Mouse (Mus musculus) forebrain, embryonic 12.5 days (tissue): ENCODE measurements around the gene Pla2g7. TPM values are rescaled to one million over a fixed set of nuclear protein-coding genes. Genes with fewer than 3 reads are reported as not detected.

Experiments
- ATAC-seq: fragments of 200-750 bp; cut with Nextera tagmentation; 2 replicates; pipeline ENCODE4 v1.8.0; 2017; ENCODE audit warnings: moderate TSS enrichment; ENCODE audit not compliant: low FRiP score
- H3K27ac ChIP-seq: fragments of 300-500 bp; sonication (generic); 2 replicates; pipeline ENCODE4 v1.5.1; 2016; ENCODE audit warnings: mild to moderate bottlenecking
- H3K27me3 ChIP-seq: fragments of 300-500 bp; sonication (generic); 2 replicates; pipeline ENCODE4 v1.6.1; 2016; ENCODE audit warnings: mild to moderate bottlenecking
- H3K36me3 ChIP-seq: fragments of 300-500 bp; sonication (generic); replicated peaks from 2 replicates; pipeline ENCODE4 v1.6.1; 2016; ENCODE audit warnings: mild to moderate bottlenecking
- H3K4me1 ChIP-seq: fragments of 300-500 bp; sonication (generic); 2 replicates; pipeline ENCODE4 v1.6.1; 2016
- H3K4me2 ChIP-seq: fragments of 300-500 bp; sonication (generic); 2 replicates; pipeline ENCODE4 v1.6.1; 2016; ENCODE audit warnings: mild to moderate bottlenecking, moderate library complexity
- H3K4me3 ChIP-seq: fragments of 300-500 bp; sonication (generic); replicated peaks from 2 replicates; pipeline ENCODE4 v1.5.1; 2016; ENCODE audit warnings: mild to moderate bottlenecking
- H3K9ac ChIP-seq: fragments of 300-500 bp; sonication (generic); 2 replicates; pipeline ENCODE4 v1.6.1; 2016; ENCODE audit warnings: mild to moderate bottlenecking
- H3K9me3 ChIP-seq: fragments of 300-500 bp; sonication (generic); 2 replicates; pipeline ENCODE4 v1.6.1; 2016
- WGBS: fragments of 180-500 bp; shearing (Covaris S2); methylation state at CpG from one replicate; pipeline ENCODE4 v1.1.7; 2016; 5-methylcytosine and 5-hydroxymethylcytosine counted together
- polyA plus RNA-seq: library from polyadenylated mRNA; unstranded; fragments of >200 nt; fragmentation: Nextera tagmentation; extraction: Ambion mirVana; gene quantifications from 2 replicates; pipeline ENCODE4 v1.2.1, GENCODE M21; 2016

Gene Pla2g7
- polyA plus RNA-seq, 1 experiment from 2014 or later = 3.4 TPM

- Histone ChIP-seq H3K27ac (no peak within 1 kb of the TSS), H3K36me3 (no peaks in the 10 kb centered on the region), H3K4me3 (peak within 1 kb of the TSS; percentile 46), H3K27me3 (peaks cover 51% of the 10 kb centered on the region), H3K4me2 (peak within 1 kb of the TSS; percentile 84), H3K9ac (peak within 1 kb of the TSS; percentile 42), H3K9me3 (no peaks in the 10 kb centered on the region), H3K4me1 (peaks cover 15% of the 10 kb centered on the region)
- WGBS = 2% methylated on average over 79 of the region's 83 CpGs
- peak; percentile 78 for ATAC-seq
Measured at GRCm38 (mm10) chr17:43629496-43630426, 61.9 kb downstream of the Pla2g7 start, which contains the start of gene Tdrd6. Gene Tdrd6 (minus strand): TSS chr17:43630299.

GRCm38 (mm10) chr17:43630427-43630760, 62.5 kb downstream of the Pla2g7 start:
- Histone ChIP-seq H3K4me2 (peak overlapping the region; percentile 84), H3K36me3 (no peaks in the 10 kb centered on the region), H3K4me3 (peak overlapping the region; percentile 46), H3K27ac (no peak overlapping the region), H3K4me1 (peaks cover 15% of the 10 kb centered on the region), H3K9ac (peak overlapping the region; percentile 42; the same call in 1 of the 2 replicates), H3K27me3 (peaks cover 51% of the 10 kb centered on the region), H3K9me3 (no peaks in the 10 kb centered on the region)
- no peak; the same call in 1 of the 2 replicates for ATAC-seq
- WGBS = 49% methylated on average over 13 of the region's 13 CpGs

- no peaks in the 10 kb centered on the region for H3K9me3 ChIP-seq
- peaks cover 4% of the 10 kb centered on the region; the same call in 1 of the 2 replicates for H3K4me1 ChIP-seq
- no peak overlapping the region for H3K27ac ChIP-seq
- H3K9ac ChIP-seq = no peak overlapping the region
- no peaks in the 10 kb centered on the region for H3K27me3 ChIP-seq
- H3K4me3 ChIP-seq = no peak overlapping the region
- 96% methylated on average over 4 of the region's 4 CpGs for WGBS
- H3K4me2 ChIP-seq = no peak overlapping the region
- peaks cover 19% of the 10 kb centered on the region for H3K36me3 ChIP-seq
- ATAC-seq = no peak
Measured at GRCm38 (mm10) chr17:43637146-43637545, 69.2 kb downstream of the Pla2g7 start.

- no peak overlapping the region for H3K9ac ChIP-seq
- H3K4me1 ChIP-seq = peaks cover 4% of the 10 kb centered on the region; the same call in 1 of the 2 replicates
- H3K9me3 ChIP-seq = no peaks in the 10 kb centered on the region
- no peak overlapping the region for H3K27ac ChIP-seq
- no peak for ATAC-seq
- H3K4me2 ChIP-seq = no peak overlapping the region
- no peaks in the 10 kb centered on the region for H3K27me3 ChIP-seq
- H3K4me3 ChIP-seq = no peak overlapping the region
- WGBS = 86% methylated on average over 1 of the region's 1 CpGs
- peaks cover 49% of the 10 kb centered on the region for H3K36me3 ChIP-seq
Measured at GRCm38 (mm10) chr17:43640825-43641224, 72.9 kb downstream of the Pla2g7 start.

- peaks cover 61% of the 10 kb centered on the region for H3K36me3 ChIP-seq
- no peak for ATAC-seq
Measured at GRCm38 (mm10) chr17:43643191-43643590, 75.3 kb downstream of the Pla2g7 start.

GRCm38 (mm10) chr17:43644375-43644774, 76.5 kb downstream of the Pla2g7 start:
- WGBS = 80% methylated on average over 7 of the region's 7 CpGs
- H3K27me3 ChIP-seq = no peaks in the 10 kb centered on the region
- peaks cover 68% of the 10 kb centered on the region for H3K36me3 ChIP-seq

More at GRCm38 (mm10) chr17:43643191-43643590, 75.3 kb downstream of the Pla2g7 start:
- H3K9ac ChIP-seq = no peak overlapping the region
- no peaks in the 10 kb centered on the region for H3K9me3 ChIP-seq
- H3K4me3 ChIP-seq = no peak overlapping the region
- H3K27me3 ChIP-seq = no peaks in the 10 kb centered on the region
- no peak overlapping the region for H3K4me2 ChIP-seq
- H3K27ac ChIP-seq = no peak overlapping the region
- 89% methylated on average over 7 of the region's 7 CpGs for WGBS
- H3K4me1 ChIP-seq = peaks cover 6% of the 10 kb centered on the region

GRCm38 (mm10) chr17:43645136-43645535, 77.2 kb downstream of the Pla2g7 start:
- peaks cover 75% of the 10 kb centered on the region for H3K36me3 ChIP-seq
- H3K27me3 ChIP-seq = no peaks in the 10 kb centered on the region
- no peaks in the 10 kb centered on the region for H3K9me3 ChIP-seq
- H3K4me2 ChIP-seq = no peak overlapping the region
- no peak overlapping the region for H3K4me3 ChIP-seq
- no peak overlapping the region for H3K9ac ChIP-seq
- H3K4me1 ChIP-seq = peaks cover 2% of the 10 kb centered on the region; the same call in 1 of the 2 replicates
- WGBS = 93% methylated on average over 3 of the region's 3 CpGs
- no peak for ATAC-seq
- no peak overlapping the region for H3K27ac ChIP-seq

More at GRCm38 (mm10) chr17:43644375-43644774, 76.5 kb downstream of the Pla2g7 start:
- no peak overlapping the region for H3K4me2 ChIP-seq
- no peaks in the 10 kb centered on the region for H3K9me3 ChIP-seq
- no peak overlapping the region for H3K9ac ChIP-seq
- H3K27ac ChIP-seq = no peak overlapping the region
- peaks cover 4% of the 10 kb centered on the region for H3K4me1 ChIP-seq
- no peak for ATAC-seq
- no peak overlapping the region for H3K4me3 ChIP-seq

GRCm38 (mm10) chr17:43646925-43647324, 79.0 kb downstream of the Pla2g7 start:
- Histone ChIP-seq H3K36me3 (peaks cover 81% of the 10 kb centered on the region), H3K27me3 (no peaks in the 10 kb centered on the region), H3K4me1 (peaks cover 2% of the 10 kb centered on the region; the same call in 1 of the 2 replicates), H3K4me3 (no peak overlapping the region), H3K9ac (no peak overlapping the region), H3K4me2 (no peak overlapping the region), H3K9me3 (no peaks in the 10 kb centered on the region), H3K27ac (no peak overlapping the region)
- no peak for ATAC-seq
- WGBS = 44% methylated on average over 5 of the region's 5 CpGs

- 83% methylated on average over 10 of the region's 10 CpGs for WGBS
- ATAC-seq = no peak
Measured at GRCm38 (mm10) chr17:43649641-43650436, 81.9 kb downstream of the Pla2g7 start.

GRCm38 (mm10) chr17:43651314-43652046, 83.6 kb downstream of the Pla2g7 start:
- Histone ChIP-seq H3K4me3 (no peak overlapping the region), H3K4me1 (peaks cover 2% of the 10 kb centered on the region; the same call in 1 of the 2 replicates), H3K4me2 (no peak overlapping the region), H3K27me3 (no peaks in the 10 kb centered on the region), H3K9me3 (no peaks in the 10 kb centered on the region), H3K27ac (no peak overlapping the region), H3K9ac (no peak overlapping the region), H3K36me3 (peaks cover 67% of the 10 kb centered on the region)
- ATAC-seq = no peak
- WGBS = 72% methylated on average over 14 of the region's 14 CpGs

More at GRCm38 (mm10) chr17:43649641-43650436, 81.9 kb downstream of the Pla2g7 start:
- no peak overlapping the region for H3K9ac ChIP-seq
- peaks cover 78% of the 10 kb centered on the region for H3K36me3 ChIP-seq
- no peaks in the 10 kb centered on the region for H3K27me3 ChIP-seq
- H3K4me2 ChIP-seq = no peak overlapping the region
- H3K27ac ChIP-seq = no peak overlapping the region
- H3K4me3 ChIP-seq = no peak overlapping the region
- H3K9me3 ChIP-seq = no peaks in the 10 kb centered on the region
- H3K4me1 ChIP-seq = peaks cover 2% of the 10 kb centered on the region; the same call in 1 of the 2 replicates
